Mouse (Mus musculus) heart, embryonic 11.5 days (tissue): Measurements from ENCODE around the gene Alg5. TPM values are rescaled to one million over a fixed set of nuclear protein-coding genes. Genes with fewer than 3 reads are reported as not detected.
A peak's percentile ranks its signal among the peaks of the same experiment; 100 is the strongest.
"Not testable (repeated sequence)": the region's sequence is repeated elsewhere in the genome, so short reads cannot be mapped to it uniquely, and the experiment has no call there.

Source experiments
- ATAC-seq: fragments of 200-750 bp; cut with Nextera tagmentation; replicated peaks from 2 replicates; pipeline ENCODE4 v1.8.0; 2017; ENCODE audit warnings: moderate library complexity; ENCODE audit not compliant: insufficient number of reproducible peaks, low FRiP score, low TSS enrichment
- H3K27ac ChIP-seq: fragments of 300-500 bp; sonication (generic); 2 replicates; pipeline ENCODE4 v1.5.1; 2014; ENCODE audit warnings: mild to moderate bottlenecking, low read depth, low read length
- H3K27me3 ChIP-seq: fragments of 300-500 bp; sonication (generic); 2 replicates; pipeline ENCODE4 v1.6.1; 2014; ENCODE audit warnings: mild to moderate bottlenecking, low read length, mixed read lengths; ENCODE audit not compliant: control insufficient read depth, insufficient read depth
- H3K36me3 ChIP-seq: fragments of 300-500 bp; sonication (generic); 2 replicates; pipeline ENCODE4 v1.6.1; 2014; ENCODE audit warnings: mild to moderate bottlenecking, low read length, moderate library complexity, mixed read lengths; ENCODE audit not compliant: control insufficient read depth, insufficient read depth
- H3K4me1 ChIP-seq: fragments of 300-500 bp; sonication (generic); 2 replicates; pipeline ENCODE4 v1.6.1; 2014; ENCODE audit warnings: low read length; ENCODE audit not compliant: control insufficient read depth, insufficient read depth
- H3K4me2 ChIP-seq: fragments of 300-500 bp; sonication (generic); 2 replicates; pipeline ENCODE4 v1.6.1; 2014; ENCODE audit warnings: mild to moderate bottlenecking, moderate library complexity
- H3K4me3 ChIP-seq: fragments of 300-500 bp; sonication (generic); 2 replicates; pipeline ENCODE4 v1.5.1; 2014; ENCODE audit warnings: low read depth, low read length
- H3K9ac ChIP-seq: fragments of 300-500 bp; sonication (generic); 2 replicates; pipeline ENCODE4 v1.6.1; 2014; ENCODE audit warnings: mild to moderate bottlenecking, low read depth, low read length, moderate library complexity
- H3K9me3 ChIP-seq: fragments of 300-500 bp; sonication (generic); replicated peaks from 2 replicates; pipeline ENCODE4 v1.6.1; 2016; ENCODE audit warnings: low read length; ENCODE audit not compliant: control insufficient read depth
- WGBS: fragments of 180-500 bp; shearing (Covaris S2); extraction: QIAGEN DNeasy Blood & Tissue Kit; methylation state at CpG from one replicate; pipeline ENCODE4 v1.1.7; 2014; ENCODE audit not compliant: insufficient replicate concordance; 5-methylcytosine and 5-hydroxymethylcytosine counted together
- polyA plus RNA-seq: library from polyadenylated mRNA; unstranded; fragments of >200 nt; fragmentation: Nextera tagmentation; extraction: Ambion mirVana; gene quantifications from 2 replicates; pipeline ENCODE4 v1.2.1, GENCODE M21; 2014

Alg5 gene
- polyA plus RNA-seq, 1 experiment from 2014 or later, result 39.5 TPM

GRCm38 (mm10) chr3:54756058-54756457, 20.7 kb downstream of the Alg5 start:
- H3K27me3 ChIP-seq, result no peaks in the 10 kb centered on the region
- peak overlapping the region; percentile 84 for H3K27ac ChIP-seq
- H3K9ac ChIP-seq, result peak overlapping the region; percentile 75
- peaks cover 5% of the 10 kb centered on the region; the same call in 1 of the 2 replicates for H3K36me3 ChIP-seq
- H3K9me3 ChIP-seq, result no peaks in the 10 kb centered on the region
- 2% methylated on average over 11 of the region's 11 CpGs for WGBS
- 0 out of 2 replicates have a peak, but pooled peaks cover 3% of the 10 kb centered on the region for H3K4me1 ChIP-seq
- peak overlapping the region; percentile 96 for H3K4me2 ChIP-seq
- peak; percentile 54; the same call in 1 of the 2 replicates for ATAC-seq
- peak overlapping the region; percentile 69 for H3K4me3 ChIP-seq

- Histone ChIP-seq H3K4me2 (no peak overlapping the region), H3K9me3 (no peaks in the 10 kb centered on the region), H3K4me3 (no peak overlapping the region), H3K27ac (no peak overlapping the region), H3K27me3 (no peaks in the 10 kb centered on the region), H3K36me3 (no peaks in the 10 kb centered on the region), H3K9ac (no peak overlapping the region), H3K4me1 (peaks cover 5% of the 10 kb centered on the region; the same call in 1 of the 2 replicates)
- no peak for ATAC-seq
- 80% methylated on average over 8 of the region's 8 CpGs for WGBS
These were observed 22.1 kb downstream of the Alg5 start for GRCm38 (mm10) chr3:54757446-54757845.

GRCm38 (mm10) chr3:54759211-54759610, 23.9 kb downstream of the Alg5 start:
- WGBS, result 77% methylated on average over 9 of the region's 9 CpGs
- no peak overlapping the region for H3K27ac ChIP-seq

GRCm38 (mm10) chr3:54760321-54761115, 25.2 kb downstream of the Alg5 start:
- H3K36me3 ChIP-seq, result no peaks in the 10 kb centered on the region
- H3K4me3 ChIP-seq, result no peak overlapping the region
- H3K9ac ChIP-seq, result no peak overlapping the region
- no peaks in the 10 kb centered on the region for H3K9me3 ChIP-seq
- no peak for ATAC-seq
- H3K4me2 ChIP-seq, result no peak overlapping the region
- 66% methylated on average over 15 of the region's 15 CpGs for WGBS
- no peaks in the 10 kb centered on the region for H3K27me3 ChIP-seq
- peaks cover 5% of the 10 kb centered on the region; the same call in 1 of the 2 replicates for H3K4me1 ChIP-seq
- H3K27ac ChIP-seq, result no peak overlapping the region

More at GRCm38 (mm10) chr3:54759211-54759610, 23.9 kb downstream of the Alg5 start:
- H3K4me1 ChIP-seq, result peaks cover 5% of the 10 kb centered on the region; the same call in 1 of the 2 replicates
- no peak overlapping the region for H3K4me2 ChIP-seq
- H3K9ac ChIP-seq, result no peak overlapping the region
- H3K36me3 ChIP-seq, result no peaks in the 10 kb centered on the region
- H3K4me3 ChIP-seq, result no peak overlapping the region
- ATAC-seq, result no peak
- no peaks in the 10 kb centered on the region for H3K9me3 ChIP-seq
- H3K27me3 ChIP-seq, result no peaks in the 10 kb centered on the region

GRCm38 (mm10) chr3:54761258-54761657, 25.9 kb downstream of the Alg5 start:
- Histone ChIP-seq H3K4me3 (no peak overlapping the region), H3K36me3 (no peaks in the 10 kb centered on the region), H3K27me3 (no peaks in the 10 kb centered on the region), H3K27ac (no peak overlapping the region), H3K4me2 (no peak overlapping the region), H3K4me1 (peaks cover 5% of the 10 kb centered on the region; the same call in 1 of the 2 replicates), H3K9ac (no peak overlapping the region), H3K9me3 (no peaks in the 10 kb centered on the region)
- ATAC-seq, result no peak
- WGBS, result 86% methylated on average over 1 of the region's 1 CpGs

GRCm38 (mm10) chr3:54764418-54764817, 29.1 kb downstream of the Alg5 start:
- H3K4me3 ChIP-seq, result peak overlapping the region; percentile 21; the same call in 1 of the 2 replicates
- H3K36me3 ChIP-seq, result no peaks in the 10 kb centered on the region
- no peaks in the 10 kb centered on the region for H3K27me3 ChIP-seq
- peak overlapping the region; percentile 34; the same call in 1 of the 2 replicates for H3K9ac ChIP-seq
- H3K27ac ChIP-seq, result no peak overlapping the region
- H3K4me2 ChIP-seq, result peak overlapping the region; percentile 50
- WGBS, result 50% methylated on average over 18 of the region's 18 CpGs
- no peaks in the 10 kb centered on the region for H3K9me3 ChIP-seq
- ATAC-seq, result no peak
- peaks cover 2% of the 10 kb centered on the region; the same call in 1 of the 2 replicates for H3K4me1 ChIP-seq

- not testable (repeated sequence) for H3K9me3 ChIP-seq, H3K9ac ChIP-seq, H3K36me3 ChIP-seq, H3K27ac ChIP-seq, H3K4me3 ChIP-seq, H3K27me3 ChIP-seq, ATAC-seq, H3K4me1 ChIP-seq, H3K4me2 ChIP-seq
- 80% methylated on average over 6 of the region's 6 CpGs for WGBS
These were observed 30.2 kb downstream of the Alg5 start for GRCm38 (mm10) chr3:54765521-54765920.

- Histone ChIP-seq H3K4me2 (no peak overlapping the region), H3K27me3 (no peaks in the 10 kb centered on the region), H3K36me3 (no peaks in the 10 kb centered on the region), H3K9me3 (no peaks in the 10 kb centered on the region), H3K4me3 (no peak overlapping the region), H3K4me1 (peaks cover 2% of the 10 kb centered on the region; the same call in 1 of the 2 replicates), H3K27ac (no peak overlapping the region), H3K9ac (no peak overlapping the region)
- 66% methylated on average over 14 of the region's 14 CpGs for WGBS
- no peak for ATAC-seq
These were observed 30.7 kb downstream of the Alg5 start for GRCm38 (mm10) chr3:54766034-54766433.
